Mouse (Mus musculus) spleen, adult 2 months (tissue): Measurements from ENCODE around the gene Gzmk. TPM values are rescaled to one million over a fixed set of nuclear protein-coding genes. Genes with fewer than 3 reads are reported as not detected.

Experiments
- DNase-seq, 2 experiments: peaks; one replicate each; pipeline versions ENCODE4 v3.0.0 to v3.0.0-alpha.2; 2012 to 2021; ENCODE audit warnings: low spot score in 2 of 2, low read depth in 1 of 2
- H3K27ac ChIP-seq: fragments of 200-500 bp; 2 replicates; pipeline ENCODE4 v1.5.1; 2012; ENCODE audit warnings: low read length, inconsistent platforms; ENCODE audit not compliant: insufficient read depth
- H3K27me3 ChIP-seq: fragments of 200-500 bp; 2 replicates; pipeline ENCODE4 v1.6.1; 2012; ENCODE audit warnings: mild to moderate bottlenecking, moderate library complexity, low read length, inconsistent platforms; ENCODE audit not compliant: control insufficient read depth, insufficient read depth
- H3K36me3 ChIP-seq: fragments of 200-500 bp; 2 replicates; pipeline ENCODE4 v1.6.1; 2012; ENCODE audit warnings: mild to moderate bottlenecking, low read length, inconsistent platforms; ENCODE audit not compliant: control insufficient read depth, insufficient read depth
- H3K4me1 ChIP-seq: fragments of 200-500 bp; 2 replicates; pipeline ENCODE4 v1.6.1; 2011; ENCODE audit warnings: inconsistent platforms; ENCODE audit not compliant: control insufficient read depth, insufficient read depth, insufficient read length
- H3K4me3 ChIP-seq: fragments of 200-500 bp; 2 replicates; pipeline ENCODE4 v1.5.1; 2011; ENCODE audit warnings: mild to moderate bottlenecking, inconsistent platforms; ENCODE audit not compliant: insufficient read depth, insufficient read length; ENCODE audit errors: extremely low read depth
- CTCF ChIP-seq: fragments of 200-500 bp; IDR thresholded peaks from 2 replicates; pipeline ENCODE4 v1.5.1; 2011; ENCODE audit warnings: mild to moderate bottlenecking, inconsistent platforms; ENCODE audit not compliant: insufficient read depth, insufficient read length, insufficient replicate concordance; ENCODE audit errors: extremely low read depth
- POLR2A ChIP-seq: fragments of 200-500 bp; IDR thresholded peaks from 2 replicates; pipeline ENCODE4 v1.6.1; 2011; ENCODE audit warnings: low read depth, low read length, inconsistent platforms
- WGBS: fragments of 180-500 bp; shearing (Covaris S2); methylation state at CpG from one replicate; pipeline ENCODE4 v1.1.7; 2018; 5-methylcytosine and 5-hydroxymethylcytosine counted together
- polyA plus RNA-seq: library from polyadenylated mRNA; depleted of rRNA; stranded (reverse); fragments of >200 nt; gene quantifications from 2 replicates; pipeline ENCODE4 v1.2.3, GENCODE M21; 2012; rRNA removed

The Gzmk gene
- polyA plus RNA-seq, 1 experiment: 0.18 TPM

DNA sequence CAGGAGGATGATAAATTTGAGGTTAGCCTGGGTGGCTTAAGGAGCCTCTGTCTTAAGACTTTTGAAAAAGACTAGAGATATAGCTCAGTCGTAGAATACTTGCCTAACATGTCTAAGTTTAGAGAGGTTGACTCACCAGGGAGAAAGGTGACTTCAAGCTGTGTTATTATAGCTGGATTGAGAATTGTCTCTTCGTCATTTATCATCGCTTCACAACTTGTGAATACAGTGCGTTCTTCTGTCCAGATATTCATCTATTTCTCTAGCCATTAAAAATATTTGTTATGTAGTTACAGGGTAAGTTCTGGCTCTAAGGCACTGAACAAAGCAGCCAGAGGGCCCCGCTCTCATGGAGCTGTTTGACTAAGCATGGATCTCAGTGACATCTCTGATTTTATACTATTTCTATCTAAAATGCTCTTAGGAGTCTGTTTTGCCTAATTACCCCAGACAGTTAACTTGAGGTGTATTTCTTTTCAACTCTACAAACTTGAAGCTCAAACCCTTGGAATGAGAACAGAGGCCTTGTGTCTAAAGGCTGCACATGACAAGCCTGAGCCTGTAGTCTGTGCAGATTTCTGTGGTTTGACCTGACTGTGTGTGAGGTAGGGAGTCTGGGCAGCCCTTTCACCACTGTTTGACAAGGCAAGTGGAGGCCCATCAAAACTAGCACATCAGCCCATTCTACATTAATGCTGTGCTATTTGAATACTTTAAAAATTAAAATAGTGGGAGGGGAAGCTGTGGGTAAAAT, 61.3 kb downstream of the Gzmk start:
- no peaks in the 10 kb centered on the region for H3K36me3 ChIP-seq
- no peaks in the 10 kb centered on the region for H3K4me1 ChIP-seq
- no peak for DNase-seq
- no peak overlapping the region for H3K27ac ChIP-seq
- H3K4me3 ChIP-seq: no peak overlapping the region
- TF ChIP-seq CTCF: no peak
- TF ChIP-seq POLR2A: no peak
- 90% methylated on average over 5 of the region's 5 CpGs for WGBS
- H3K27me3 ChIP-seq: no peaks in the 10 kb centered on the region

- DNase-seq: no peak
- TF ChIP-seq CTCF (no peak), POLR2A (no peak)
- no peak overlapping the region for H3K4me3 ChIP-seq
- no peaks in the 10 kb centered on the region for H3K4me1 ChIP-seq
- no peak overlapping the region for H3K27ac ChIP-seq
- H3K36me3 ChIP-seq: no peaks in the 10 kb centered on the region
- WGBS: 86% methylated on average over 4 of the region's 4 CpGs
- no peaks in the 10 kb centered on the region for H3K27me3 ChIP-seq
These were observed 74.2 kb downstream of the Gzmk start for GRCm38 (mm10) chr13:113151556-113151955.

DNA sequence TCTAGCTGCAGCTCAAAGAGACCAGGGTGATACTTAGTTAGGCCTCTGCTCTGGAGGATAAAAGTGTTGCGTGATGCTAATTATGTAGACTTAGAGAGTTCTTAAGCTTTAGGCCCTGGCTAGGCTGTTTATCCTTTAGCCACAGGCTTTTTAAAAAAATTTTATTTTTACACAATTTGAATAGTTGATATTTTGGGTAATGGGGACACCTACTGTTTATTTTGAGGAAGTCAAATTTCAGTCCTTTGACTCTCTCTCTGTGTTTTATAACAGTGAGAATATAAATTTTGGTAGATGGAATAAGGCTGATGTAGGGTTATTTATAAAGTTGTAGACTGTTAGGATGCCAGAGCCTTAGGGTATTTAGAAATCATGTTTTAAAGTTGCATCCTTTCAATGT, 86.1 kb downstream of the Gzmk start:
- TF ChIP-seq POLR2A (no peak), CTCF (no peak)

GRCm38 (mm10) chr13:113129974-113130373, 95.7 kb downstream of the Gzmk start:
- no peaks in the 10 kb centered on the region for H3K4me1 ChIP-seq
- WGBS: 92% methylated on average over 1 of the region's 1 CpGs
- no peaks in the 10 kb centered on the region for H3K27me3 ChIP-seq
- H3K27ac ChIP-seq: no peak overlapping the region
- H3K4me3 ChIP-seq: no peak overlapping the region
- TF ChIP-seq CTCF: no peak
- no peak for TF ChIP-seq POLR2A
- H3K36me3 ChIP-seq: no peaks in the 10 kb centered on the region
- no peak for DNase-seq

More for the DNA sequence above, 86.1 kb downstream of the Gzmk start:
- Histone ChIP-seq H3K27ac (no peak overlapping the region), H3K36me3 (no peaks in the 10 kb centered on the region), H3K4me1 (no peaks in the 10 kb centered on the region), H3K4me3 (no peak overlapping the region), H3K27me3 (no peaks in the 10 kb centered on the region)
- DNase-seq: no peak
- 98% methylated on average over 1 of the region's 1 CpGs for WGBS

Other genes with a start within 250 kb of the Gzmk start
- 0.29 and 0.32 TPM in 2 replicates for gene Ccno, start 238.1 kb downstream of the Gzmk start, polyA plus RNA-seq
- not detected in 2 replicates for gene Mcidas, start 232.1 kb downstream of the Gzmk start, polyA plus RNA-seq
- gene Cdc20b, start 190.8 kb downstream of the Gzmk start, polyA plus RNA-seq: 0.09 and 0.26 TPM in 2 replicates
- gene Gpx8, start 179.5 kb downstream of the Gzmk start, polyA plus RNA-seq: 0.61 and 0.67 TPM in 2 replicates
- gene Gzma, start 124.9 kb downstream of the Gzmk start, polyA plus RNA-seq: 6.7 and 9.8 TPM in 2 replicates
- 4.0 and 5.4 TPM in 2 replicates for gene Esm1, start 16.2 kb downstream of the Gzmk start, polyA plus RNA-seq
- 0.08 and 0.12 TPM in 2 replicates for gene BC067074, start 67.3 kb upstream of the Gzmk start, polyA plus RNA-seq